Mouse (Mus musculus) thymus, adult 2 months (tissue): ENCODE measurements around the gene Rsph6a.

Experiments
- CTCF ChIP-seq: fragments of 200-500 bp; IDR thresholded peaks from 2 replicates; pipeline ENCODE4 v1.5.1; 2012; ENCODE audit warnings: mild to moderate bottlenecking, control low read depth, low read length, moderate library complexity, borderline replicate concordance; ENCODE audit not compliant: control insufficient read depth, poor library complexity, insufficient read depth; ENCODE audit errors: extremely low read depth
- POLR2A ChIP-seq: fragments of 200-500 bp; IDR thresholded peaks from 2 replicates; pipeline ENCODE4 v1.6.1; 2012; ENCODE audit warnings: mild to moderate bottlenecking, low read length, control low read depth, moderate library complexity; ENCODE audit not compliant: control insufficient read depth, poor library complexity, insufficient read depth; ENCODE audit errors: extremely low read depth

DNA sequence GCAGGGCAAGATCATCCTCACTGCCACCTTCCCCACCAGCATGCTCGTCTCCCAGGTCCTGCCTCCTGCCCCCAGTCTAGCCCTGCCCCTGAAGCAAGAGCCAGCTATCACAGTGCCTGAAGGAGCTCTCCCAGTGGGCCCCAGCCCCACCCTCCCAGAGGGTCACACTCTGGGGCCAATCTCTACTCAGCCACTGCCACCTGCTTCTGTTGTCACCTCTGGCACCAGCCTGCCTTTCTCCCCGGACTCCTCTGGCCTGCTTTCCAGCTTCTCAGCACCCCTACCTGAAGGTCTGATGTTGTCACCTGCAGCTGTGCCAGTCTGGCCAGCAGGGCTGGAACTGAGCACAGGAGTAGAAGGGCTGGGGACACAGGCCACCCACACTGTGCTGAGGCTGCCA, 42.7 kb downstream of the Rsph6a start:
- TF ChIP-seq POLR2A (no peak), CTCF (no peak)
